Mouse (Mus musculus): ENCODE data around the gene Mapk10. TPM values are rescaled to one million over a fixed set of nuclear protein-coding genes. Genes with fewer than 3 reads are reported as not detected.

Mapk10 gene
- polyA plus RNA-seq, 1 experiment: 0.07 TPM

GRCm38 (mm10) chr5:103020127-103020526 is 191.0 kb downstream of the Mapk10 start:
- Histone ChIP-seq H3ac (ENCODE audit: control insufficient read depth, insufficient read length, low read depth) (no peak overlapping the region), H3K79me2 (ENCODE audit: control insufficient read depth, insufficient read depth) (no peaks in the 10 kb centered on the region), H3K4me3 (ENCODE audit: insufficient read depth, poor library complexity, severe bottlenecking) (no peak overlapping the region), H3K27me3 (ENCODE audit: control insufficient read depth, insufficient read depth, insufficient read length) (no peaks in the 10 kb centered on the region), H3K36me3 (ENCODE audit: control insufficient read depth, insufficient read depth) (no peaks in the 10 kb centered on the region), H3K79me3 (ENCODE audit: low read depth) (no peaks in the 10 kb centered on the region)
- TF ChIP-seq FOSL1 (IDR thresholded peaks at IDR 0.05; ENCODE audit: insufficient read depth, low read length, poor library complexity, severe bottlenecking) (no peak), MAX (IDR thresholded peaks at IDR 0.05) (no peak), USF1 (IDR thresholded peaks at IDR 0.05; ENCODE audit: low read depth) (no peak), CEBPB (IDR thresholded peaks at IDR 0.05; ENCODE audit: low read depth) (no peak), MYOD1 (IDR thresholded peaks at IDR 0.05; ENCODE audit: control insufficient read depth, insufficient read length, low read depth) (no peak), CTCF (IDR thresholded peaks at IDR 0.05; ENCODE audit: control insufficient read depth, insufficient read depth, insufficient read length) (no peak), MYOG (IDR thresholded peaks at IDR 0.05; ENCODE audit: control insufficient read depth, extremely low read depth, insufficient read length) (no peak)

GRCm38 (mm10) chr5:103017637-103018036 is 193.5 kb downstream of the Mapk10 start:
- no peaks in the 10 kb centered on the region for H3K79me3 ChIP-seq (ENCODE audit: low read depth)
- TF ChIP-seq CTCF (IDR thresholded peaks at IDR 0.05; ENCODE audit: control insufficient read depth, insufficient read depth, insufficient read length): no peak
- no peak for TF ChIP-seq CEBPB (IDR thresholded peaks at IDR 0.05; ENCODE audit: low read depth)
- no peak for TF ChIP-seq USF1 (IDR thresholded peaks at IDR 0.05; ENCODE audit: low read depth)
- TF ChIP-seq MAX (IDR thresholded peaks at IDR 0.05): no peak
- no peak for TF ChIP-seq FOSL1 (IDR thresholded peaks at IDR 0.05; ENCODE audit: insufficient read depth, low read length, poor library complexity, severe bottlenecking)
- TF ChIP-seq MYOD1 (IDR thresholded peaks at IDR 0.05; ENCODE audit: control insufficient read depth, insufficient read length, low read depth): no peak
- no peak for TF ChIP-seq MYOG (IDR thresholded peaks at IDR 0.05; ENCODE audit: control insufficient read depth, extremely low read depth, insufficient read length)
- H3ac ChIP-seq (ENCODE audit: control insufficient read depth, insufficient read length, low read depth): no peak overlapping the region
- no peaks in the 10 kb centered on the region for H3K36me3 ChIP-seq (ENCODE audit: control insufficient read depth, insufficient read depth)
- no peak overlapping the region for H3K4me3 ChIP-seq (ENCODE audit: insufficient read depth, poor library complexity, severe bottlenecking)
- H3K79me2 ChIP-seq (ENCODE audit: control insufficient read depth, insufficient read depth): no peaks in the 10 kb centered on the region
- H3K27me3 ChIP-seq (ENCODE audit: control insufficient read depth, insufficient read depth, insufficient read length): no peaks in the 10 kb centered on the region

GRCm38 (mm10) chr5:103014309-103014708 is 196.8 kb downstream of the Mapk10 start:
- H3K79me2 ChIP-seq (ENCODE audit: control insufficient read depth, insufficient read depth): no peaks in the 10 kb centered on the region
- no peaks in the 10 kb centered on the region for H3K27me3 ChIP-seq (ENCODE audit: control insufficient read depth, insufficient read depth, insufficient read length)
- H3K79me3 ChIP-seq (ENCODE audit: low read depth): no peaks in the 10 kb centered on the region
- no peaks in the 10 kb centered on the region for H3K36me3 ChIP-seq (ENCODE audit: control insufficient read depth, insufficient read depth)
- TF ChIP-seq FOSL1 (IDR thresholded peaks at IDR 0.05; ENCODE audit: insufficient read depth, low read length, poor library complexity, severe bottlenecking): no peak
- TF ChIP-seq MYOG (IDR thresholded peaks at IDR 0.05; ENCODE audit: control insufficient read depth, extremely low read depth, insufficient read length): no peak
- TF ChIP-seq CEBPB (IDR thresholded peaks at IDR 0.05; ENCODE audit: low read depth): no peak
- no peak for TF ChIP-seq MAX (IDR thresholded peaks at IDR 0.05)
- TF ChIP-seq USF1 (IDR thresholded peaks at IDR 0.05; ENCODE audit: low read depth): no peak
- TF ChIP-seq MYOD1 (IDR thresholded peaks at IDR 0.05; ENCODE audit: control insufficient read depth, insufficient read length, low read depth): no peak
- no peak for TF ChIP-seq CTCF (IDR thresholded peaks at IDR 0.05; ENCODE audit: control insufficient read depth, insufficient read depth, insufficient read length)
- no peak overlapping the region for H3ac ChIP-seq (ENCODE audit: control insufficient read depth, insufficient read length, low read depth)
- no peak overlapping the region for H3K4me3 ChIP-seq (ENCODE audit: insufficient read depth, poor library complexity, severe bottlenecking)

DNA sequence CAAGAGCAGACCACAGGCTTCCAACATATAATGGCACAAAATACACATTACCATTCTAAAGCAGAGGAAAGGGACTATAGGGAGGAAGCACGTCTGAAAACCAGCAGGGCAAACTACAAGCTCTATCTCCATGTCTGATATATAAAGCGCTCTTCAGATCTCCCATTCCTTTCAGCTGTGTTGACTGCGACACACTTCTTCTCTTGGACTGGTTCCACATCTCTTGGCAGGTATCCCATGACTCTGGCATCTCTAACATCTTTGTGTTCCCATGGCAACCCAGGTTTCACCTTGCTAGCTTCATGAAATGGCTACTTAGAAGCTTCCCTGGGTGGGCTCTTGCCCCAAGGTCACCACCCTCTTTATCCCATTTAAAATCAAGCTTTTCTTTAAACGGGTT is 202.2 kb downstream of the Mapk10 start:
- no peaks in the 10 kb centered on the region for H3K79me3 ChIP-seq (ENCODE audit: low read depth)
- TF ChIP-seq FOSL1 (IDR thresholded peaks at IDR 0.05; ENCODE audit: insufficient read depth, low read length, poor library complexity, severe bottlenecking) (no peak), MYOG (IDR thresholded peaks at IDR 0.05; ENCODE audit: control insufficient read depth, extremely low read depth, insufficient read length) (no peak)
- no peak overlapping the region for H3ac ChIP-seq (ENCODE audit: control insufficient read depth, insufficient read length, low read depth)
- no peaks in the 10 kb centered on the region for H3K36me3 ChIP-seq (ENCODE audit: control insufficient read depth, insufficient read depth)
- H3K4me3 ChIP-seq (ENCODE audit: insufficient read depth, poor library complexity, severe bottlenecking): no peak overlapping the region
- H3K79me2 ChIP-seq (ENCODE audit: control insufficient read depth, insufficient read depth): no peaks in the 10 kb centered on the region
- H3K27me3 ChIP-seq (ENCODE audit: control insufficient read depth, insufficient read depth, insufficient read length): no peaks in the 10 kb centered on the region

GRCm38 (mm10) chr5:103002116-103002515 is 209.0 kb downstream of the Mapk10 start:
- Histone ChIP-seq H3K36me3 (ENCODE audit: control insufficient read depth, insufficient read depth) (no peaks in the 10 kb centered on the region), H3ac (ENCODE audit: control insufficient read depth, insufficient read length, low read depth) (no peak overlapping the region), H3K4me3 (ENCODE audit: insufficient read depth, poor library complexity, severe bottlenecking) (no peak overlapping the region), H3K79me2 (ENCODE audit: control insufficient read depth, insufficient read depth) (no peaks in the 10 kb centered on the region), H3K79me3 (ENCODE audit: low read depth) (no peaks in the 10 kb centered on the region), H3K27me3 (ENCODE audit: control insufficient read depth, insufficient read depth, insufficient read length) (no peaks in the 10 kb centered on the region)
- no peak for TF ChIP-seq MYOG (IDR thresholded peaks at IDR 0.05; ENCODE audit: control insufficient read depth, extremely low read depth, insufficient read length)
- no peak for TF ChIP-seq MAX (IDR thresholded peaks at IDR 0.05)
- no peak for TF ChIP-seq USF1 (IDR thresholded peaks at IDR 0.05; ENCODE audit: low read depth)
- no peak for TF ChIP-seq FOSL1 (IDR thresholded peaks at IDR 0.05; ENCODE audit: insufficient read depth, low read length, poor library complexity, severe bottlenecking)
- no peak for TF ChIP-seq MYOD1 (IDR thresholded peaks at IDR 0.05; ENCODE audit: control insufficient read depth, insufficient read length, low read depth)
- no peak for TF ChIP-seq CEBPB (IDR thresholded peaks at IDR 0.05; ENCODE audit: low read depth)
- TF ChIP-seq CTCF (IDR thresholded peaks at IDR 0.05; ENCODE audit: control insufficient read depth, insufficient read depth, insufficient read length): no peak

GRCm38 (mm10) chr5:103000572-103000971 is 210.6 kb downstream of the Mapk10 start:
- TF ChIP-seq CTCF (IDR thresholded peaks at IDR 0.05; ENCODE audit: control insufficient read depth, insufficient read depth, insufficient read length): no peak
- no peak for TF ChIP-seq USF1 (IDR thresholded peaks at IDR 0.05; ENCODE audit: low read depth)
- TF ChIP-seq MYOD1 (IDR thresholded peaks at IDR 0.05; ENCODE audit: control insufficient read depth, insufficient read length, low read depth): no peak
- TF ChIP-seq CEBPB (IDR thresholded peaks at IDR 0.05; ENCODE audit: low read depth): no peak
- TF ChIP-seq FOSL1 (IDR thresholded peaks at IDR 0.05; ENCODE audit: insufficient read depth, low read length, poor library complexity, severe bottlenecking): no peak
- no peak for TF ChIP-seq MAX (IDR thresholded peaks at IDR 0.05)
- no peak for TF ChIP-seq MYOG (IDR thresholded peaks at IDR 0.05; ENCODE audit: control insufficient read depth, extremely low read depth, insufficient read length)
- Histone ChIP-seq H3K79me2 (ENCODE audit: control insufficient read depth, insufficient read depth) (no peaks in the 10 kb centered on the region), H3K36me3 (ENCODE audit: control insufficient read depth, insufficient read depth) (no peaks in the 10 kb centered on the region)

More at GRCm38 (mm10) chr5:103000572-103000971, 210.6 kb downstream of the Mapk10 start:
- no peak overlapping the region for H3ac ChIP-seq (ENCODE audit: control insufficient read depth, insufficient read length, low read depth)
- no peaks in the 10 kb centered on the region for H3K79me3 ChIP-seq (ENCODE audit: low read depth)
- no peaks in the 10 kb centered on the region for H3K27me3 ChIP-seq (ENCODE audit: control insufficient read depth, insufficient read depth, insufficient read length)
- no peak overlapping the region for H3K4me3 ChIP-seq (ENCODE audit: insufficient read depth, poor library complexity, severe bottlenecking)
